Mouse (Mus musculus): ENCODE measurements around the gene Snhg11.

DNA sequence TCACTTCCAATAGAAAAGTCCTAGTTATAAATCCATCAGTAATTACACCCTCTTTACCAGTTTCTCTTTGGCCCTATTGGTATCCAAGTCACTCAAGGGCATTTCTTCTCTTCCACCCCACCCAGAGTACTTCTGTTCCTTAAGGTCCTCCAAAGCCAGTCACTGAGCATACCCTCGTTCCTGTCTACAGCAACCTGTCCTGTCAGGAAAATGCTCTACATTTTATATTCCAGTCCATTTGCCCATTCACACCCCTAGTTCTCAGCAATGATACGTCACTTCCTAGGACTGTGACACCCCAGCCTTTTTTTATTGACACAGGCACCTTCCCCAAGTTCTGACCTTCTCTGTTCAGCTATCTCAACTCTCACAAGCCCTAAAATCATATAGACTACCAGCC lies 20.2 kb upstream of the Snhg11 start:
- TF ChIP-seq MAFK (IDR thresholded peaks at IDR 0.05; ENCODE audit: borderline replicate concordance, low read depth, low read length) (no peak), MAX (IDR thresholded peaks at IDR 0.05; ENCODE audit: low read length) (no peak), RAD21 (IDR thresholded peaks at IDR 0.05; ENCODE audit: low read depth, low read length) (no peak), GATA1 (IDR thresholded peaks at IDR 0.05; ENCODE audit: low read depth, low read length) (no peak), CTCF (IDR thresholded peaks at IDR 0.05 in 2 of 3, conservative IDR thresholded peaks at IDR 0.05 in 1 of 3; ENCODE audit: control insufficient read depth in 1 of 3, insufficient read depth in 1 of 3, low read depth in 2 of 3, low read length in 3 of 3, poor library complexity in 1 of 3, severe bottlenecking in 1 of 3) (no peak), POLR2A (IDR thresholded peaks at IDR 0.05; ENCODE audit: control insufficient read depth in 1 of 2, insufficient read depth in 1 of 2, low read depth in 1 of 2, low read length in 2 of 2, poor library complexity in 1 of 2) (peak in 1 of 2 experiments; percentile 66; a peak in 2 of 4 replicates), RCOR1 (IDR thresholded peaks at IDR 0.05; ENCODE audit: low read depth, low read length) (no peak), NRF1 (IDR thresholded peaks at IDR 0.05; ENCODE audit: insufficient read depth, low read depth, low read length, poor library complexity, severe bottlenecking) (no peak), TCF12 (IDR thresholded peaks at IDR 0.05; ENCODE audit: low read depth, low read length) (no peak), POLR2AphosphoS5 (IDR thresholded peaks at IDR 0.05; ENCODE audit: borderline replicate concordance, low read depth, low read length) (0 out of 2 replicates have a peak, but pooled peaks have one; percentile 59), TAL1 (IDR thresholded peaks at IDR 0.05; ENCODE audit: low read length) (no peak)
